Mouse (Mus musculus): ENCODE measurements around the gene Enoph1.
A peak's percentile ranks its signal among the peaks of the same experiment; 100 is the strongest.

Enoph1 gene

GRCm38 (mm10) chr5:100079040-100079930, 39.5 kb downstream of the Enoph1 start:
- DNase-seq (ENCODE audit: low spot score in 2 of 2): no peak

DNA sequence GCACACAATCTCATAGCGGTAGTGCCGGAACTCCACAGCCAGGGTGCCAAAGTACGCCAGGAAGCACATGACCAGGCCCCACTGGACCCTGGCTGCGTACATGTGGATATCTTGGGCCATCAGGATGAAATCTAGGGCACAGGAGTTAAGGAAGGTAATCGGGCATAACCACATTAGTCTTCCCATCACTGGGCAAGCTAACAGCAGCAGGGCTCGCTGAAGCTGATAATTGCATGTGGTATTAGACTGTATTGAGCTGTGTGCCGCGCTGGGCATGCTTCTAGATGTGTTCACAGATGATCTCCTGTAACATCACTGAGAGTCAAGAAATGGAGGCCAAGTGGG, 40.1 kb downstream of the Enoph1 start:
- no peak for DNase-seq (ENCODE audit: low spot score in 2 of 2)

DNA sequence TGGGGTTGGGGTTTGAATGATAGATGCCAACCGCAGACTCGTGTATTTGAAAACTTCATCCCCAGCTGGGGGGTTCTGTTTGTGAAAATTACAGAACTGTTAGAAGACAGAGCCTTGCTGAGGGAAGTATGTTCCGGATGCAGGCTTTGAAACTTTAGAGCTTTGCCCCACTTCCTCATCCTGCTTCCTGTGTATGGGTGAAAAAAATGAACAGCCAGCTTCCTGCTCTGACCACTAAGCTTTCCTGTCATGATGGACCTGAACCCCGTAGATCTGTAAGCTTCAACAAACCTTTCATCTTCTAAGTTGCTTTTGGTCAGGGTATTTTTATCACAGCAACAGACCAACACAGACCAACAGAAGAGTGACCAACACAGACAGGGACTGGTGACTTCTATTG, 42.2 kb downstream of the Enoph1 start:
- DNase-seq (ENCODE audit: low spot score in 2 of 2): no peak

DNA sequence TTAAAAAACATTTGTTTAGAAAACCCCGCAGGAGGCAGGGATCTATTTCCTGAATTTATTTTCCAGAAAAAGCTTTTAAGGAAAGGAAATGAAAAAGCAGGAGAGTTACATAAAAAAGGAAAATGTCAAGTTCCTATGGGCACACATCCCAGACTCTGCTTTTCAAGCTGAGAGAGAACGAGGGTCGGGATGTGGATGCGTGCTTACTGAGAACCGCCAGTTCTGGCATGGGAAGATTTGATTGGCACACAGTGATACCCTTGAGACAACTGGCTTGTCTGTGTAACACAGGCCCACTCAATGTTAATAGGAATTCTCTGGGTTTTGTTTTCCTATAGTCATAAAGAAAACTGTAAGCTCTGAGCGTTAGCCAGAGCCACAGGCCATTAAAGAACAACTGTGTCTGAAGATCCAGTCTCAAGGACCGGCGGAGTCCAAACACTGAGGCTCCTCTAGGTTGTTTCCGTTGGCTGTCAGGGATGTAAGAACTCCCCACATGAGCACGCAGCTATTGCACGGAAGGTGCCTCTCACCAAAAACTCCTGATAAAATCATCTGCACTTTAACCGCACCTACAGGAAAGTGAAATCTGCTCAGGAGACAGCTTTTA, 44.3 kb downstream of the Enoph1 start:
- no peak for DNase-seq (ENCODE audit: low spot score in 2 of 2)

DNA sequence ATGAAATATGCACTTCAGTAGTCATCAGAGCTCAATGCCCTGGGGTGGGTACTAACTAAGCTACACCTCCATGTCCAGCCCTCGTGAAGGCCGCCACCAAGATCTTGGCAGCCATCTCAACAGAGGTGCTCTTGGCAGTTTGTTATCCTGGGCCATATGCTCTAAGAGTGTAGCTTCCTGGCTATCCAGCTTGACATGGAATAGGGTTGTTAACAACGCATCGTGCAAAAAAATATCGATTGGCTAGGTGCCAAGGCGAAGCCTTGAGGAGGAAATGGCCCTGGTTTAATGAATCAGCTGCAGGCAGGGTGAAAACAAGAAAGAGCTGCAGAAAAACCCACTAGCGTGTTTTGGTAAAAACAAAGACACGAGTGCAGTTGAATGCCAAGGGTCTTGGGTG, 45.3 kb downstream of the Enoph1 start:
- no peak for DNase-seq (ENCODE audit: low spot score in 2 of 2)

DNA sequence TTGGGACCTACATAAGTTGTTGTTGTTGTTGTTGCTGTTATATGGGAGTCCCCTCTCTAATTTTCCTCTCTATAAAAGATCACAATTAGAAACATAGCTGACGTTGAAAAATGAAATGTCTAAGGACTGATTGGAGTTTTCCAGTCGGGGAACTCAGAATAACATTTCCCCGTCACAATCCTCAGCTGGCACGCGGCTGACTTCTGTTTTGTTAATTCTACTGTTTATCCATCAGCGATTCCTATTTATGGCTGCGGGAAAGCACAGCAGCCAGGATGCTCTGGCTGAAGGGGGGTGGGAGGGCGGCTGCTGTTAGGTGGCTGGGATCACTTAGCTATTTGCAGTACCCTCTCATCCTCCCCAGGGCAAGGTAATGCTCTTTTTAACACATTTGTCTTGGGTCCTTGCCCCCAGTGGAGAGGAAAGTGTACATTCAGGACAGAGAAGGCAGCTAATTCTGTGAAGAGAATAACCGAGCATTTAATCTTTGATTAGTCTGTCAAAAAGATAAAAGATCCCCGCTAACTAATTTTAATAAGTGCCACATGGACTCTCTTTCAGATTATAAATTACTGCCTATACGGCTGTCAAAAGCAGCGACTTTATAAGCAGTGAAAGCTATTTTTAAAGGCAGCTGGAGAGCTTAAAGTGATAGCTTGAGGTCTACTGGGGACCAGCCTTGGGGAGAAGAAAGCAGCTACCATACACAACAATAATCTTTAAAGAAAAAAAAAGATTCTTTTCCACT, 50.9 kb downstream of the Enoph1 start:
- DNase-seq (ENCODE audit: low spot score in 2 of 2): no peak

GRCm38 (mm10) chr5:100091263-100091594, 51.4 kb downstream of the Enoph1 start:
- DNase-seq (ENCODE audit: low spot score in 2 of 2): no peak

GRCm38 (mm10) chr5:100091602-100092001, 51.8 kb downstream of the Enoph1 start:
- no peak for DNase-seq (ENCODE audit: low spot score in 2 of 2)

DNA sequence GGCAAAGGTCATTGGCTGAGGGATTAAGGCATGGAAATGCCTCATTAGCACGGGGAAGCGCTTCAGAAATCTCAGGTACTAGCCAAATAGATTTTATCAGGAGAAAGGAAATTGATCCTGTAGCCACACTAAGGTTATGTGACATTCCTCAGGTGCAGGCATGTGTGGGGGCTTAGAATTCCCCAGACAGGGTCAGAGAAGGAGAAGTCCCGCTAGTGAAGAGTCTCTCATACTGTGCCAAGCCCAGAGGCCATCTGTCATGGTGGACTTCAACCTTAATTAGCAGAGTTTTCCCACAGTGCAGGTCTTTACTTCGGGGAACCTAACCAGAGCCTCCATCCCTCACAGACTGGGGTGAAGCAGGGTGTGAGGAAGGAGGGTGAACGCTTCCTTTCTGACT, 57.2 kb downstream of the Enoph1 start:
- DNase-seq (ENCODE audit: low spot score in 2 of 2): no peak

DNA sequence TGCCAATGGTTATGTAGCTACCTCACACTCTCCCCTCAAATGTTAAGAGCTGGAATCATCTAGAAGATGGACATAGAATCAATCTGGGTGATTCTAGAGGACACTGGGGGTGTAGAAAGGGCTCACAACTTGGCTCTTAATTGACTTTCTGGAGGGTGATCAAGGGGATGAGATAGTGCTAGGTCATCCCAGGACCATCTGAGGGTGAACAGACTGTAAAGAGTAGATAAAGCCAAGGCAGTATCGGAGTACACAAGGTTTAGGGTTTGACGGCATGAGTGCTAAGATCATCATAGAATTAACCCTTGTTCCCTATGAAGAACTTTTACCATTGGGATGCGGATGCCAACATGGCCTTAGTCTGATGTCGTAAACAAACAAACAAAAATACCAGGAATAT, 58.2 kb downstream of the Enoph1 start:
- no peak for DNase-seq (ENCODE audit: low spot score in 2 of 2)

GRCm38 (mm10) chr5:100102395-100102794, 62.6 kb downstream of the Enoph1 start:
- no peak for DNase-seq (ENCODE audit: low spot score in 2 of 2)

DNA sequence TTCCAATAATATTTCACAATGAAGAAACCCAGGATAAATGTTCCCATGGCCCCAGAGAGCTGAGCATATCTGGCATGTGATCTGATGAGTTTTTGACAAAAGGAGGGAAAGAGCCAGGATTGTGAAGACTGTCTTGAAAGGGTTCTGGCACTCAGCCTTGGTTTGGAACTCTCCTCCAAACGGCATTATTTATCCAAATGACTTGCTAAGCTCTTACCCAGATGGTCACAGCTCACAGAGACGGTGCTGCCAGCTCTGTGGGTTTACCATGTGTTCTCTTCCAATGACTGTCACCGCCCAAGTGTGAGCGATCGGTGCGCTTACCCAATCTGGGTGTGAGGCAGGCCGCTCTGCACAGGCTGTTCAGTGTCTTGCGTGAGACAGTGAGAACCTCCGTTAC, 69.1 kb downstream of the Enoph1 start:
- DNase-seq (ENCODE audit: low spot score in 2 of 2): no peak

DNA sequence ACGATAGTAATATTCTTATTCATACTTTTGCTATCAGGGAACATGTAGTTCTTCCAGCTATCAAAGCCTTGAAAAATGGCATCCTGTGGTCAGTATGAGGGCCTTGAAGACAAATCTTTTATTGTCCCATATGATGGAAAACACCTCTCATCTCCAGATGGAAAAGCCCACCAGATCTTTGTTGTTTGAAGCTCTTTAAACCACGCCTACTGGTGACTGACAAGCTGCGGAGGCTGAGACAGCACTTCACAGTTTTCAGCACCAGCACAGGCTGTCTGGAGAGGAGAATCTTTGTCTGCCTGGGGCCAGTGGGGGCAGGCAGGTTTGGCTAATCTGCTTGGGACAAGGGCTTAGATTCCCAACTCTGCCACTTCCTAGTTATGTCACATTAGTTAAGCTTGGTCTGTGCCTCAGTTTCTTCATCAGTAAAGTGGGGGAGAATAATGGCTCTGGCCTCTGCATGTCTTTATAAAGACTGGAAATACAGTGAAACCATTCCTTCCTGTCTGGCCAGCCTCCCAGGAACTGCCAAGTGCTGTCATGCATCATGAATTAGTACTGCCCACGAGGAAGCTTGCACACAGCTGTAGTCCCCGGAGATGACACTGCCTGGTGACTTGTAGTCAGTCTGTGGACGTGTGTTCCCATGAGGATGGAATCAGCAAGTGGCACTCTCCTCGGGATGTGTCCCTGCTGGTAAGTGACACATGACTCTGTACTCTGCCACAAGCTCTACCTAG, 69.9 kb downstream of the Enoph1 start:
- DNase-seq (ENCODE audit: low spot score in 2 of 2): peak in 1 of 2 experiments; percentile 26

DNA sequence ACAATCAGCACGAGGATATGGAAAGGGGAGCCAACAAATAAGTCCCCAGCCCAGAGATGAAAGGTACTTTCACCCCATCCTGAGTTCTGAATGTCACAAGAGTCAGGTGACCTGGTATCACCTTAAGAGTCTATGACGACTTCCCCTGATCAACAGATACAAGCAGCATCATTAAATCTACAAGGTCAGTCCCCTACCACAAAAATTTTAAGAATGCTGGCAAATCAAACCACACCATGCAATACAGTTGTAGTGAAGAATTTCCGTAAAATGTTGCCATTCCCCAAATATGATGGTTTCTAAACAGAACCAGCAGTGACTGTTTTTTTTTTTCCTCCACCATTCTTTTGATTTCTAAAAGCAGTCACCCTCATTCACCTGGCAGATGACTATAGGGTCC, 70.8 kb downstream of the Enoph1 start:
- DNase-seq (ENCODE audit: low spot score in 2 of 2): peak in 1 of 2 experiments; percentile 1

DNA sequence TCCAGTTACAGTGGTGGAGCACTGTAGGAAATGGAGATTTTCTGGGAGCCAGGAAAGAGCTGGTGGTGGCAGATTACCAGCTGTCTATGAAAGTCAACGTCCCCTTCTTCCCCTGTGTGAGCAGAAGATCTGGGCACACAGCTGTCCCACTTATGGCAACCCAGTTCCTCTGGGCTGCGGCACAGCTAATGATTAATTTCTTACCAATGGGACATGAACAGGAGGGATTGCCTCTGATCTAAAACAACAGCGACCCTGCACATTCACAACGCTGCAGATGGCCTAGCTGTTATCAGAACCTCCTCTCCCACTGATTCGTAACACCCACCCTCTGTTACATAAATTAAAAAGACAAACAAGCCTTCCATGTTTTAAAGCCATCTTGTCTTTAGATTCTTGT, 73.6 kb downstream of the Enoph1 start:
- DNase-seq (ENCODE audit: low spot score in 2 of 2): peak in 1 of 2 experiments; percentile 7

All from urinary bladder, postnatal 4 days (tissue).